Mouse (Mus musculus): ENCODE measurements around the gene Kif14. TPM values are rescaled to one million over a fixed set of nuclear protein-coding genes. Genes with fewer than 3 reads are reported as not detected.

Gene Kif14
- 1.4 TPM in 2 replicates for polyA plus RNA-seq (2015; fragmentation: Nextera tagmentation; extraction: Ambion mirVana)

DNA sequence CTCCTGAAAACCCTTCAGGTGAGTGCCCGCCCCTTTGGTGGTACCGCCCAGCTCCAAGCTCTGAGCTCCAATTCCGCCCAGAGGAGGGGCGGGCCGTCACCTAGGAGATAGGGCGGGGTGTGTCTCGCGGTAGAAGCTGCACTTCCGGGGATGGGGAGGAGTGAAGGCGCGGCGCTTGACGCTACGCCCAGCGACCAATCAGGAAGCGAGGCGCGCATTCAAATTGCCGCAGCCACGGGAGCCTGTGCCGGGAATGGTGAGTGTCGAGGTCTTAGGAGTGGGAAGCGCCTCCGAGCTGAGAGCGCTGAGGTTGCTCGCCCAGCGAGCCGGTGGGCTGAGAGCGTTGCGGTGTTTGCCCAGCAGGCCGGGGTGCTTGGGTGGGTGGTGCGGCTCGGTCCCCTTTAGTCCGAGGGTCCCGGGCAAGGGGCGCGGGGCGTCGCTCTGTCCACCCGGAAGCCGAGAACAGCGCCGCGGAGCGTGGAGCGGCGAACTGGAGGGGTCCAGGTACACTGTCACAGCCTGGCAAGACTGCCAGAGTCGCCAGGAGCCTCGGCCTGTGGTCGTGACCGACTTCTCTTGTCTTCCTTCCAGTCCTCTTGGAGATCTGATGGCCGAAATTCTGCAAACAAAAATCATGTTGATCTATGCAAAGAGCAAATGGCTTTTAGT, at the start of gene Kif14:
TSS of gene Kif14 (plus strand) at position 201 of the 669 bp plus-strand sequence.
- no peak within 1 kb of the TSS for H3K27ac ChIP-seq (replicated peaks)
- peaks cover 7% of the 10 kb centered on the region for H3K4me1 ChIP-seq (replicated peaks)
- no peaks in the 10 kb centered on the region for H3K9me3 ChIP-seq
- ATAC-seq (ENCODE audit: low FRiP score, low read depth) = peak; percentile 98
- H3K36me3 ChIP-seq = no peaks in the 10 kb centered on the region
- no peaks in the 10 kb centered on the region for H3K27me3 ChIP-seq
- H3K4me3 ChIP-seq = peak within 1 kb of the TSS; percentile 62
- H3K9ac ChIP-seq = peak within 1 kb of the TSS; percentile 39
- WGBS = under 1% methylated on average over 52 of the region's 52 CpGs
- peak within 1 kb of the TSS; percentile 100 for H3K4me2 ChIP-seq

DNA sequence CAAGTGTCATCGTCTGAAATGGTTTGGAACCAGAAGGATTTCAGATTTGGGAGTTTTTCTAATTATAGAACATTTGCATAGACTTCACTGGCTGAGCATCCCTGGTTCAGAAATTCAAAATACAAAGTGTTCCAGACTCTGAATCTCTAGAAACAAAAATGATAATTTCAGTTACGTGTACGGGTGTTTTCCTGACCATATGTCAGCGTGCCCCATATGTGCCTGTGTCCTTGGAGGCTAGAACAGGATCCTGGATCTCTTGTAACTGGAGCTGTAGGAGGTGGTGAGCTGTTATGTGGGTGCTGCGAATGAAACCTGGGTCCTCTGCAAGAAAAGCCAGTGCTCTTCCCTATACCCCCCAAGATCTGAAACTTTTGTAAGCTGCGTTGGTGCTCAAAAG, 47.8 kb upstream of the Kif14 start:
- H3K9ac ChIP-seq = no peak overlapping the region
- ATAC-seq (ENCODE audit: low FRiP score, low read depth) = no peak
- H3K27me3 ChIP-seq = no peaks in the 10 kb centered on the region
- 94% methylated on average over 6 of the region's 6 CpGs for WGBS
- H3K36me3 ChIP-seq = peaks cover 5% of the 10 kb centered on the region; the same call in 1 of the 2 replicates
- no peak overlapping the region for H3K4me3 ChIP-seq
- no peaks in the 10 kb centered on the region for H3K9me3 ChIP-seq
- H3K27ac ChIP-seq (replicated peaks) = no peak overlapping the region
- H3K4me2 ChIP-seq = no peak overlapping the region
- H3K4me1 ChIP-seq (replicated peaks) = peaks cover 6% of the 10 kb centered on the region

DNA sequence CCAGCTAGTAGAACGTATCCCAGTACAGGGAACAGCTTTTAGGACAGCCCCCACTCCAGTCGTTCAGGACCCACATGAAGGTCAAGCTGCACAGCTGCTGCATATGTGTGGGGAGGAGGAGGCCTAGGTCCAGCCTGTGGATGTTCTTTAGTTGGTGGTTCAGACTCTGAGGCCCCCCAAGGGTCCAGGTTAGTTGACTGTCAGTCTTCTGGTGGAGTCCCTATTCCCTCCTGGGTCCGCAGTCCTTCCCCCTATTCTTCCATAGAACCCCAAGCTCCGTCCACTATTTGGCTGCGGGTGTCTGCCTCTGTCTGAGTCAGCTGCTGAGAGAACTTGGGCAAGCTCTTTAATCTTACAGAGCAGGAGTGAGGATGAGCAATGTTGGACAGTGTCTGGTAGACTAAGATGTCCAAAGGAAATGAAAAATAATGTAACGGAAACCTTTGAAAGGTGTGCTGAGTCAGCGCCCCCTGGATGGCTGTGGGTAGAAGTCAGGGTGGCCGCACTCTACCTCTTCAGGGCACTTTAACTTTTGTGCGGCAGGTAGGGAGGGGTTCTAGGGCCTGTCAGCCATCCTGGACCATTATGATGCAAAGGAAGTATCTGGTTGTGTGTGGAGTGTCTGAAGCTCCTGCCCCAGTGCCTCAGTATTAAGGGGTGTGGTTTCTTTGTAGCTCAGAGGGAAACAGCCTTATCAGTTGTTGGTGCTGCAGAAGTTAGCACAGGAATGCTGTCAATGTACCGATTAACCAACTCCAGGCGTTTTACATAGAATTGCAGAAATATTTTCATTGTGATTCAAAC, 38.8 kb upstream of the Kif14 start:
- Histone ChIP-seq H3K27ac (replicated peaks) (no peak overlapping the region), H3K9me3 (no peaks in the 10 kb centered on the region), H3K4me1 (replicated peaks) (no peaks in the 10 kb centered on the region), H3K4me3 (no peak overlapping the region), H3K36me3 (peaks cover 4% of the 10 kb centered on the region; the same call in 1 of the 2 replicates), H3K27me3 (no peaks in the 10 kb centered on the region), H3K9ac (no peak overlapping the region), H3K4me2 (no peak overlapping the region)
- 83% methylated on average over 11 of the region's 11 CpGs for WGBS
- ATAC-seq (ENCODE audit: low FRiP score, low read depth) = no peak

DNA sequence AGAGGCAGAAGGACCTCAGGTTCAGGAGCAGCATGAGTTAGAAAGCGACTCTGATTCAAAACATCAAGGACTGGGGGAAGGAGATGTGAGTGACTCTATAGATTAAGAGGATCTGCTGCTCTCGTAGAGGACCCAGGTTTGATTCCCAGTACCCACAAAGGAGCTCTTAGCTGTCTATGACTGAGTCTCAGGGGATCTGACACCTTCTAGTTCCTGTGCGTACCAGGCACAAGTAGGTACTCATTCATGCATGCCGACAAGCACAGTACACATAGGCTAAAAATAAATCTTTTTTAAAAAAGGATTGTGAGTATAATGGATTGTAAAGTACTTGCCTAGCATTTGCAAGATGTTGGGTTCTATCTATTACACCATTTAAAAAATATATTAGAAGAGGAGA, 37.2 kb upstream of the Kif14 start:
- H3K9me3 ChIP-seq = no peaks in the 10 kb centered on the region
- H3K4me2 ChIP-seq = no peak overlapping the region
- no peaks in the 10 kb centered on the region for H3K27me3 ChIP-seq
- no peak for ATAC-seq (ENCODE audit: low FRiP score, low read depth)
- H3K27ac ChIP-seq (replicated peaks) = no peak overlapping the region
- H3K36me3 ChIP-seq = peaks cover 9% of the 10 kb centered on the region
- WGBS = 86% methylated on average over 4 of the region's 4 CpGs
- H3K4me1 ChIP-seq (replicated peaks) = no peaks in the 10 kb centered on the region
- no peak overlapping the region for H3K9ac ChIP-seq
- H3K4me3 ChIP-seq = no peak overlapping the region

DNA sequence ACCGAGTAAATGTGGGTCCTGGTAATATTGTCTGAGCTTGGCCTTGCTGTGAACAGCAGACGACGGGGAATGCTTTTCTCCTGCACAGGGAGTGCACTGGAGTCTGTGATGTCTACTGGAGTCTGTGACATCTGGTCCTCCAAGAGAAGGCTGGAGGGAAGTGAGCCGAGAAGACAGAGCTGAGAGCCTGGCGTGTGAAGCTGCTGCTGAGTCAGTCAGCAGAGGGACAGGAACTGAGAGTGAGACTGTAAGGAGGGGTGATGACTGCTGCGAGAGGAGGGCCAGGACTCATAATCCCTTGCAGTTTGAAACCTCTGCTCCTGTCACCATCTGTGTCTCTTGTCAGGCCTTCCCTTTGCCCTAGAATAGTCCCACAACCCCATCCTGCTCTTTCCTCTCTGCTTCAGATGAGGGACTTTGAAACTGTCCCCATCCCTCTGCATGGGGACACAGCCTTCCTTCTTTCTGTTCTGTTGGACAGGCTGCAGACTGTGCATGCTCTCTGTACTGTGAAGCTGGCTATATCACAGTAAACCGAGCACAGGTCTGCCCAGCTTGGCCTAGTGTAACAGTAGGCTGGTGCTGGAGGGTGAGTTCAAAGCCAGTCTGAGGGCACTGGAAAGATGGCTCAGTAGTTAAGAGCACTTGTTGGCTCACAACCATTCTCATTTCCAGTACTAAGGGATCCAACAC, 35.9 kb upstream of the Kif14 start:
- Histone ChIP-seq H3K27ac (replicated peaks) (no peak overlapping the region), H3K36me3 (peaks cover 5% of the 10 kb centered on the region; the same call in 1 of the 2 replicates), H3K27me3 (no peaks in the 10 kb centered on the region), H3K4me1 (replicated peaks) (no peaks in the 10 kb centered on the region), H3K4me2 (no peak overlapping the region), H3K9me3 (no peaks in the 10 kb centered on the region), H3K9ac (no peak overlapping the region), H3K4me3 (no peak overlapping the region)
- no peak for ATAC-seq (ENCODE audit: low FRiP score, low read depth)
- WGBS = 63% methylated on average over 7 of the region's 7 CpGs

DNA sequence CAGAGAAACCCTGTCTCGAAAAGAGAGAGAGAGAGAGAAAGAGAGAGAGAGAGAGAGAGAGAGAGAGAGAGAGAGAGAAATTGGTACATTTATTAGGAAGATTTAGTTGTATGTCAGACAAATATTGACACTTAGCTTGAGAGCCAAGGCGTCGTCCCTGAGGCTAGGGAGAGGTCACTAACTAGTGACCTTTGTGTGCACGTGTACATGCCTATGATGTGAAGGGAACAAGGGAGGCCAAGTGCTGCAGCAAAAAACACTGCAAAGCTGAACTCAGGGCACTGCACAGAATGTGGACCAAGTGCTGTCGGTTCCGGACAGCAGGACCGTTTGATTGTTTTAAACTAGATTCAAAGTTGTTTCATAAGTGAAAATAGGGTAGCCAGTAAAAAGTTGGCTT, 25.4 kb upstream of the Kif14 start:
- Histone ChIP-seq H3K27me3 (no peaks in the 10 kb centered on the region), H3K4me2 (no peak overlapping the region), H3K36me3 (peaks cover 9% of the 10 kb centered on the region; the same call in 1 of the 2 replicates), H3K9ac (no peak overlapping the region), H3K4me3 (no peak overlapping the region), H3K27ac (replicated peaks) (no peak overlapping the region), H3K4me1 (replicated peaks) (no peaks in the 10 kb centered on the region), H3K9me3 (no peaks in the 10 kb centered on the region)
- WGBS = 85% methylated on average over 7 of the region's 7 CpGs
- no peak for ATAC-seq (ENCODE audit: low FRiP score, low read depth)

DNA sequence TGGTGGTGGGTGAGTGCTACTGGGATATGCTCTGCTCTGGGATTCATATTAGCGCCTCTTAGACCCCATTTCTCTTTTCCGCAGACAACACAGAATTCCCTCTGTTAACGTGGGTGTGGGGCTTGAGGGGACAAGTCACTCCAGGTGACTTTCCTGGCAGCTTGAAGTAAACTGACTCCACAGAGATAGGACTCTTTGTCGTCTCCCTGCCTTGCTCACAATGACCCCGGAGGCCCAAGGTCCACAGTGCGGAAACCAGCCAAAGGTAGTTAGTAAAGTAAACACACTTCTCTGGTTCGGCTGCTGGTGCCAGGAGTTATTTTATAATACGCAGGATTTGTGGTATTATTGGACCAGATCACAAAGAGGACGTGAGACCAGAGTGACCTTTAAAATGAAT, 23.3 kb upstream of the Kif14 start:
- 78% methylated on average over 9 of the region's 9 CpGs for WGBS
- ATAC-seq (ENCODE audit: low FRiP score, low read depth) = no peak

DNA sequence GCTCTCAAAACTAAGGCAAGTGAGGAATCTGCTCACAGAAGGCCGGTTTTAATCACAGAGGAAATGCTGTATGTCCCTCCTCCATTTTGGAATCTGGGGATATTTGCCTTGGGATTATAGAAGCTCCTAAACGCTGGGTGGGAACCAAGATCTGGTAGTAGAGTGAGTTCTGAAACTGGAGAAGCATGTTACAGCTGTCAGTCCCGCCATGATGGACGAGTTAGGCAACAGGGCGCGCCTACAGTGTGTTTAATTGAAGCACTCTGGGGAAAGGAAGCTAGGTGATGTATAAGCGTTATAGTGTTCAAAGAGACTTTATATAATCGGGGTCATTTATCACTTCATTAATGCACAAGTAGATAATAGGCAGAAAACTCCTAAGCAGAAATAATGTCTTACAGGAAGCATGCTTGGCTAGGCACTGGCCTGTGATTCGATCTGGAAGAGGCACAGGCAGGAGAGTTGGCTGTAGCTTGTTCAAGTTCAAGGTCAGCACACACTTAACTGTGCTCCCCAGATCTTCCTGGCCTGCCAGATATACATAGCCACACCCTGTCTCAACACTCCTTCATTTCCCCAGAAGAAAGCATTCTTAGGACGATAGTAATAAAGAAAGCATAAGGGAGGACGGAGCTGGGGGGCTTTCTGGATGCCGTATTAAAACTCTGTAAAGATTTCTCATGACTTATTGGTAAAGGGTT, 21.4 kb upstream of the Kif14 start:
- no peak overlapping the region for H3K4me3 ChIP-seq
- peaks cover 2% of the 10 kb centered on the region; the same call in 1 of the 2 replicates for H3K36me3 ChIP-seq
- no peaks in the 10 kb centered on the region for H3K4me1 ChIP-seq (replicated peaks)
- 87% methylated on average over 12 of the region's 12 CpGs for WGBS
- no peak for ATAC-seq (ENCODE audit: low FRiP score, low read depth)
- no peak overlapping the region for H3K4me2 ChIP-seq
- H3K27me3 ChIP-seq = no peaks in the 10 kb centered on the region
- H3K27ac ChIP-seq (replicated peaks) = no peak overlapping the region
- no peak overlapping the region for H3K9ac ChIP-seq
- no peaks in the 10 kb centered on the region for H3K9me3 ChIP-seq

More for the DNA sequence above, 23.3 kb upstream of the Kif14 start:
- Histone ChIP-seq H3K4me1 (replicated peaks) (no peaks in the 10 kb centered on the region), H3K27me3 (no peaks in the 10 kb centered on the region), H3K4me3 (no peak overlapping the region), H3K9me3 (no peaks in the 10 kb centered on the region), H3K9ac (no peak overlapping the region), H3K36me3 (peaks cover 6% of the 10 kb centered on the region; the same call in 1 of the 2 replicates), H3K27ac (replicated peaks) (no peak overlapping the region), H3K4me2 (no peak overlapping the region)

DNA sequence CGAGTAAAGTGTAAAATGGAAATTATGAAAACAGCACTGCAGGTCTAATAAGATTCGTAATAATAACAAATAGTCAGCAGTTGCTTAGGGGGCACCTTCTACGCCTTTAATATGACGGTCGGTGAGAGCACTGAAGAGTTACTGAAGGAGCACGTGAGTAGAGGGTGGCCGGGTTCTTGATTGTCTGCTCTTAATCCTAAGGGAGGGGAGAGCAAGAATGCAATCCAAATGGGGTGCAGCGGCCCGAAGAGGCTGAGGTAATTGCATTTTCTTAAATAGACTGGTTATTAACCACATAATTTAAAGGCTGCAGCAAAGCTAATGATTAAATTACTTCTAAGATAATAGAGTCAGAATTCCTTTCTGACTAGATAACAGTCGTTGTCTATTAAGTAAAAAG, 19.2 kb upstream of the Kif14 start:
- Histone ChIP-seq H3K4me2 (no peak overlapping the region), H3K27me3 (no peaks in the 10 kb centered on the region), H3K27ac (replicated peaks) (no peak overlapping the region), H3K9ac (no peak overlapping the region), H3K9me3 (no peaks in the 10 kb centered on the region), H3K4me1 (replicated peaks) (no peaks in the 10 kb centered on the region), H3K4me3 (no peak overlapping the region), H3K36me3 (no peaks in the 10 kb centered on the region)
- ATAC-seq (ENCODE audit: low FRiP score, low read depth) = no peak
- WGBS = 66% methylated on average over 10 of the region's 10 CpGs

DNA sequence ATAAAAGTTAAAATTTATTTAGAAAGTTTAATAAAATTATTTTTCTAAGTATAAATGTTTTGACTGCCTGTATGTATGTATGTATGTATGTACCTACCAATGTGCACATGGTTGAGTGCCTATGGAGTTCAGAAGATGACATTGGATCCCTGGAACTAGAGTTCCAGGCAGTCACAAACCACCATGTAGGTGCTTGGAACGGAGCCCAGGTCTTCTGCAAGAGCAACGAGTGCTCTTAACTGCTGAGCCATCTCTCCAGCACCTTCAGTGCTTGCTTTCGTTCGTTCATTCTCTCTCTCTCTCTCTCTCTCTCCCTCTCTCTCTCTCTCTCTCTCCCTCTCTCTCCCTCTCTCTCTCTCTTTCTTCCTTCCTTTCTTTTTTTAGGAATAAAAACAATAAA, 18.8 kb upstream of the Kif14 start:
- H3K9ac ChIP-seq = no peak overlapping the region
- H3K27me3 ChIP-seq = no peaks in the 10 kb centered on the region
- no peaks in the 10 kb centered on the region for H3K36me3 ChIP-seq
- no peak for ATAC-seq (ENCODE audit: low FRiP score, low read depth)
- no peaks in the 10 kb centered on the region for H3K4me1 ChIP-seq (replicated peaks)
- no peaks in the 10 kb centered on the region for H3K9me3 ChIP-seq
- no peak overlapping the region for H3K4me2 ChIP-seq
- H3K4me3 ChIP-seq = no peak overlapping the region
- H3K27ac ChIP-seq (replicated peaks) = no peak overlapping the region
- WGBS = 69% methylated on average over 4 of the region's 4 CpGs

DNA sequence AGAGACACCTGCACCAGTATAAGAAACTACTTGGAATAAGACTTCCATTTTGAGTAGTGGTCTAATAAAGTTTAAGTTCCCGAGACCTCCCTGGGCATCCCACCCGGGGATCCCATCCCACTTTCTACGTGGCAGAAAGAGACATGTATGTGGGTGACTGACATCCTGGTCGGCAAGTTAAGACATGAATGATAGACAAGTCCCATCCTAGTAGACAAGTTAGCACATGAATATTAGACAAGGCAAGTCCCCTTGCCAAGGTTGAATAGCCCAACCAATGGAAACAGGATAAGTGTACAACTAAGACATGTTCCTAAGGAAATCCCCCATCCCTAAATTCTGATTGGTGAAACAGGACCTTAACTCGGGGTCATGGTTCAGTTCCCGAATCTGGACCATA, 16.6 kb upstream of the Kif14 start:
- Histone ChIP-seq H3K27me3 (no peaks in the 10 kb centered on the region), H3K9ac (no peak overlapping the region), H3K4me1 (replicated peaks) (no peaks in the 10 kb centered on the region), H3K9me3 (no peaks in the 10 kb centered on the region), H3K4me3 (no peak overlapping the region), H3K36me3 (no peaks in the 10 kb centered on the region), H3K4me2 (no peak overlapping the region), H3K27ac (replicated peaks) (no peak overlapping the region)
- no peak for ATAC-seq (ENCODE audit: low FRiP score, low read depth)
- 96% methylated on average over 6 of the region's 6 CpGs for WGBS

Measured in hindbrain, embryonic 15.5 days (tissue).